Mouse (Mus musculus): ENCODE data around the gene St5.

- TF ChIP-seq POLR2A (IDR thresholded peaks at IDR 0.05; ENCODE audit: low read depth, low read length) (no peak), CTCF (IDR thresholded peaks at IDR 0.05; ENCODE audit: extremely low read depth, insufficient read depth, insufficient read length, insufficient replicate concordance) (no peak)
Measured at GRCm38 (mm10) chr7:109533129-109533528, 170.3 kb downstream of the St5 start.

All from spleen, adult 2 months (tissue).